Mouse (Mus musculus) liver, postnatal 0 days (tissue): ENCODE measurements at regions not wholly inside any gene's neighbourhood (a gene's known extent, or its start where the extent isn't known, plus 50 kb on each side); places are given as distances from the start of the nearest gene placed in this dataset.

Source experiments
- CTCF ChIP-seq: sonication (generic); IDR thresholded peaks from 2 replicates; pipeline ENCODE4 v1.5.1; 2016; ENCODE audit warnings: antibody characterized with exemption, low read depth
- EP300 ChIP-seq: IDR thresholded peaks from 2 replicates; pipeline ENCODE4 v1.6.1; 2016; ENCODE audit warnings: antibody characterized with exemption, low read depth, mild to moderate bottlenecking

- no peak for TF ChIP-seq CTCF
- no peak for TF ChIP-seq EP300
Measured at GRCm38 (mm10) chr9:4234796-4235195, 74.5 kb downstream of the Aasdhppt start.
